Mouse (Mus musculus) frontal cortex, postnatal 14 days (tissue): ENCODE results near the gene Tie1.
"Not testable (repeated sequence)": the region's sequence is repeated elsewhere in the genome, so short reads cannot be mapped to it uniquely, and the experiment has no call there.

ENCODE experiments used
- DNase-seq, 2 experiments: peaks; one replicate each; pipeline ENCODE4 v3.0.0; 2022; ENCODE audit warnings: low spot score in 2 of 2

Gene Tie1

GRCm38 (mm10) chr4:118489717-118490132 lies at the start of gene Tie1:
TSS of gene Tie1 (minus strand) at chr4:118490061.
- DNase-seq: no peak

GRCm38 (mm10) chr4:118537801-118538200 lies 47.9 kb upstream of the Tie1 start:
- DNase-seq: no peak

- DNase-seq: no peak
These were observed 45.7 kb upstream of the Tie1 start for GRCm38 (mm10) chr4:118535610-118536009.

GRCm38 (mm10) chr4:118533605-118534004 lies 43.7 kb upstream of the Tie1 start:
- no peak for DNase-seq

GRCm38 (mm10) chr4:118533156-118533555 lies 43.3 kb upstream of the Tie1 start:
- no peak for DNase-seq

GRCm38 (mm10) chr4:118532663-118533062 lies 42.8 kb upstream of the Tie1 start:
- DNase-seq: no peak

- DNase-seq: no peak
These were observed 37.9 kb upstream of the Tie1 start for GRCm38 (mm10) chr4:118527720-118528119.

- no peak for DNase-seq
These were observed 37.4 kb upstream of the Tie1 start for GRCm38 (mm10) chr4:118527335-118527681.

- DNase-seq: no peak
These were observed 36.8 kb upstream of the Tie1 start, which contains the start of gene 2610528J11Rik for GRCm38 (mm10) chr4:118526408-118527334. TSS of gene 2610528J11Rik (plus strand) at chr4:118526999.

GRCm38 (mm10) chr4:118525779-118526178 lies 35.9 kb upstream of the Tie1 start:
- no peak for DNase-seq

GRCm38 (mm10) chr4:118523976-118524375 lies 34.1 kb upstream of the Tie1 start:
- DNase-seq: no peak

- DNase-seq: no peak
These were observed 32.4 kb upstream of the Tie1 start for GRCm38 (mm10) chr4:118522248-118522647.

- DNase-seq: no peak
These were observed 28.3 kb upstream of the Tie1 start for GRCm38 (mm10) chr4:118518208-118518607.

- DNase-seq: no peak
These were observed 27.8 kb upstream of the Tie1 start for GRCm38 (mm10) chr4:118517497-118518146.

- no peak for DNase-seq
These were observed 27.0 kb upstream of the Tie1 start for GRCm38 (mm10) chr4:118516699-118517496.

GRCm38 (mm10) chr4:118509050-118509449 lies 19.2 kb upstream of the Tie1 start:
- DNase-seq: no peak

- DNase-seq: not testable (repeated sequence)
These were observed 17.3 kb upstream of the Tie1 start for GRCm38 (mm10) chr4:118507171-118507570.

- no peak for DNase-seq
These were observed 15.7 kb upstream of the Tie1 start for GRCm38 (mm10) chr4:118505551-118505950.

GRCm38 (mm10) chr4:118500792-118501191 lies 10.9 kb upstream of the Tie1 start:
- DNase-seq: no peak

GRCm38 (mm10) chr4:118500171-118500724 lies 10.4 kb upstream of the Tie1 start:
- DNase-seq: no peak

GRCm38 (mm10) chr4:118490461-118490860 lies 600 bp upstream of the Tie1 start:
- DNase-seq: no peak
